Mouse (Mus musculus): Measurements from ENCODE around the gene Deaf1.

GRCm38 (mm10) chr7:141337716-141338416 lies 10.4 kb upstream of the Deaf1 start:
- no peak for TF ChIP-seq EP300 (IDR thresholded peaks at IDR 0.05)
- no peak for TF ChIP-seq CTCF (IDR thresholded peaks at IDR 0.05)

All from lung, postnatal 0 days (tissue).